Mouse (Mus musculus) common myeloid progenitor, adult 5-6 weeks (primary cell): ENCODE measurements around the gene Scin. TPM values are rescaled to one million over a fixed set of nuclear protein-coding genes. Genes with fewer than 3 reads are reported as not detected.

Experiments
- ATAC-seq: replicated peaks from 2 replicates; pipeline ENCODE4 v1.8.0; 2016; ENCODE audit warnings: low read depth, mild to moderate bottlenecking, moderate TSS enrichment, inconsistent platforms; ENCODE audit not compliant: poor library complexity, severe bottlenecking
- total RNA-seq: library from RNA; stranded (forward); fragments of 200-1000, 187-1606 nt; gene quantifications from 2 replicates; pipeline ENCODE4 v1.2.3, GENCODE M21; 2017

Scin gene
- total RNA-seq, 1 experiment from 2014 or later, result 14.5 TPM

- 0 out of 2 replicates have a peak, but pooled peaks have one; percentile 5 for ATAC-seq
Measured at GRCm38 (mm10) chr12:40036666-40037065, 97.4 kb downstream of the Scin start.

GRCm38 (mm10) chr12:40035506-40035905 lies 98.5 kb downstream of the Scin start:
- no peak for ATAC-seq

- no peak for ATAC-seq
Measured at GRCm38 (mm10) chr12:40029201-40029600, 104.8 kb downstream of the Scin start.

- ATAC-seq, result no peak
Measured at GRCm38 (mm10) chr12:40027846-40028245, 106.2 kb downstream of the Scin start.

- peak; percentile 59 for ATAC-seq
Measured at GRCm38 (mm10) chr12:40027444-40027843, 106.6 kb downstream of the Scin start.

- no peak for ATAC-seq
Measured at GRCm38 (mm10) chr12:40023918-40024317, 110.1 kb downstream of the Scin start.

GRCm38 (mm10) chr12:40023014-40023642 lies 110.9 kb downstream of the Scin start:
- peak; percentile 67 for ATAC-seq

- ATAC-seq, result no peak
Measured at GRCm38 (mm10) chr12:40022344-40022743, 111.7 kb downstream of the Scin start.

GRCm38 (mm10) chr12:40017955-40018505 lies 116.0 kb downstream of the Scin start:
- peak; percentile 30 for ATAC-seq

- ATAC-seq, result peak; percentile 91
Measured at GRCm38 (mm10) chr12:40016648-40017460, 117.2 kb downstream of the Scin start.

GRCm38 (mm10) chr12:40016068-40016467 lies 118.0 kb downstream of the Scin start:
- no peak for ATAC-seq

GRCm38 (mm10) chr12:40009866-40010265 lies 124.2 kb downstream of the Scin start:
- ATAC-seq, result no peak

Other genes starting within 250 kb of the Scin start
- gene Arl4a, start 96.2 kb downstream of the Scin start, total RNA-seq, result 24.9 and 32.4 TPM in 2 replicates
- not detected in 2 replicates for gene Lsmem1, start 65.3 kb upstream of the Scin start, total RNA-seq
- 129 and 177 TPM in 2 replicates for gene Ifrd1, start 114.3 kb upstream of the Scin start, total RNA-seq